Mouse (Mus musculus): ENCODE measurements at regions not wholly inside any gene's neighbourhood (a gene's known extent, or its start where the extent isn't known, plus 50 kb on each side); places are given as distances from the start of the nearest gene placed in this dataset.
A peak's percentile ranks its signal among the peaks of the same experiment; 100 is the strongest.

GRCm38 (mm10) chr5:61943376-61943775, 134.8 kb downstream of the G6pd2 start:
- DNase-seq (ENCODE audit: low spot score in 2 of 2) = no peak

- no peak for DNase-seq (ENCODE audit: low spot score in 2 of 2)
Measured at GRCm38 (mm10) chr5:61985211-61985610, 176.6 kb downstream of the G6pd2 start.

- DNase-seq (ENCODE audit: low spot score in 2 of 2) = no peak
Measured at GRCm38 (mm10) chr5:62019506-62019905, 210.9 kb downstream of the G6pd2 start.

- no peak for DNase-seq (ENCODE audit: low spot score in 2 of 2)
Measured at GRCm38 (mm10) chr5:62020260-62020659, 211.6 kb downstream of the G6pd2 start.

GRCm38 (mm10) chr5:62041475-62041874, 232.9 kb downstream of the G6pd2 start:
- DNase-seq (ENCODE audit: low spot score in 2 of 2) = peak; percentile 2

- DNase-seq (ENCODE audit: low spot score in 2 of 2) = peak in 1 of 2 experiments; percentile 6
Measured at GRCm38 (mm10) chr5:62043678-62044077, 235.1 kb downstream of the G6pd2 start.

GRCm38 (mm10) chr5:62078998-62079397, 270.4 kb downstream of the G6pd2 start:
- DNase-seq (ENCODE audit: low spot score in 2 of 2) = no peak

GRCm38 (mm10) chr5:62089538-62089937, 280.9 kb downstream of the G6pd2 start:
- DNase-seq (ENCODE audit: low spot score in 2 of 2) = no peak

GRCm38 (mm10) chr5:62096052-62096451, 287.4 kb downstream of the G6pd2 start:
- no peak for DNase-seq (ENCODE audit: low spot score in 2 of 2)

- no peak for DNase-seq (ENCODE audit: low spot score in 2 of 2)
Measured at GRCm38 (mm10) chr5:62113226-62113625, 304.6 kb downstream of the G6pd2 start.

- DNase-seq (ENCODE audit: low spot score in 2 of 2) = no peak
Measured at GRCm38 (mm10) chr5:62113664-62114063, 305.0 kb downstream of the G6pd2 start.

- no peak for DNase-seq (ENCODE audit: low spot score in 2 of 2)
Measured at GRCm38 (mm10) chr5:62145178-62145577, 336.6 kb downstream of the G6pd2 start.

GRCm38 (mm10) chr5:62147399-62147798, 338.8 kb downstream of the G6pd2 start:
- no peak for DNase-seq (ENCODE audit: low spot score in 2 of 2)

GRCm38 (mm10) chr5:62160528-62160927, 351.9 kb downstream of the G6pd2 start:
- peak; percentile 11 to 14 for DNase-seq (ENCODE audit: low spot score in 2 of 2)

- no peak for DNase-seq (ENCODE audit: low spot score in 2 of 2)
Measured at GRCm38 (mm10) chr5:62192073-62192472, 383.5 kb downstream of the G6pd2 start.

GRCm38 (mm10) chr5:62205384-62205783, 396.8 kb downstream of the G6pd2 start:
- DNase-seq (ENCODE audit: low spot score in 2 of 2) = no peak

Measured in layer of hippocampus, adult 8-10 months (tissue).